8 mouse cellular contexts compared by ENCODE assay signal in genomic region chr5:65435806-65436561, GRCm38 (mm10). TPM values are rescaled to one million over a fixed set of nuclear protein-coding genes. Genes with fewer than 3 reads are reported as not detected.
DNase-seq lines count a peak whose midpoint lies in the region; ATAC-seq and TF ChIP-seq lines count a peak whose summit lies in the region.

Gene Ugdh, minus strand, starts transcription at chr5:65435949.

- 1% methylated on average over 51 of the region's 51 CpGs for WGBS in bone marrow, adult 2 months
- WGBS in embryonic facial prominence, embryonic 15.5 days, result under 1% methylated on average over 51 of the region's 51 CpGs
- WGBS in kidney, embryonic 14.5 days, result under 1% methylated on average over 51 of the region's 51 CpGs
- WGBS in limb, embryonic 15.5 days, result under 1% methylated on average over 51 of the region's 51 CpGs

- H3K9me3 ChIP-seq in embryonic facial prominence, embryonic 15.5 days (replicated peaks), result no peaks in the 10 kb centered on the region
- no peaks in the 10 kb centered on the region for H3K9me3 ChIP-seq in kidney, embryonic 14.5 days (ENCODE audit: control insufficient read depth, low read length)
- H3K9me3 ChIP-seq in limb, embryonic 15.5 days, result no peaks in the 10 kb centered on the region

- peak; percentile 96 for ATAC-seq in embryonic facial prominence, embryonic 15.5 days (ENCODE audit: insufficient number of reproducible peaks, low FRiP score, low TSS enrichment, low read depth)
- ATAC-seq in kidney, embryonic 14.5 days (ENCODE audit: low FRiP score, low TSS enrichment), result peak; percentile 98
- ATAC-seq in limb, embryonic 15.5 days (ENCODE audit: insufficient number of reproducible peaks, low FRiP score, low TSS enrichment, low read depth), result peak; percentile 97

- H3K4me2 ChIP-seq in embryonic facial prominence, embryonic 15.5 days (replicated peaks), result peak within 1 kb of the TSS; percentile 86
- peak within 1 kb of the TSS; percentile 75 for H3K4me2 ChIP-seq in kidney, embryonic 14.5 days (replicated peaks; ENCODE audit: low read depth, low read length)
- H3K4me2 ChIP-seq in limb, embryonic 15.5 days, result peak within 1 kb of the TSS; percentile 75

- H3K4me3 ChIP-seq in bone marrow, adult 2 months (replicated peaks; ENCODE audit: control insufficient read depth, low read depth, low read length), result peak within 1 kb of the TSS; percentile 91
- H3K4me3 ChIP-seq in embryonic facial prominence, embryonic 15.5 days (replicated peaks), result peak within 1 kb of the TSS; percentile 83
- peak within 1 kb of the TSS; percentile 77 for H3K4me3 ChIP-seq in kidney, embryonic 14.5 days (ENCODE audit: low read length)
- peak within 1 kb of the TSS; percentile 81 for H3K4me3 ChIP-seq in limb, embryonic 15.5 days

- no peaks in the 10 kb centered on the region for H3K4me1 ChIP-seq in bone marrow, adult 2 months (ENCODE audit: control insufficient read depth, insufficient read depth, low read length)
- peaks cover 15% of the 10 kb centered on the region for H3K4me1 ChIP-seq in embryonic facial prominence, embryonic 15.5 days
- H3K4me1 ChIP-seq in kidney, embryonic 14.5 days (ENCODE audit: control insufficient read depth, insufficient read depth, low read length), result peaks cover 8% of the 10 kb centered on the region; the same call in 1 of the 2 replicates
- peaks cover 16% of the 10 kb centered on the region; the same call in 1 of the 2 replicates for H3K4me1 ChIP-seq in limb, embryonic 15.5 days

- DNase-seq in 416B (ENCODE audit: low read depth), result peak; percentile 97
- peak; percentile 97 to 98 for DNase-seq in heart, adult 9 months (ENCODE audit: low spot score in 2 of 2)
- DNase-seq in monocyte, adult 2 months (ENCODE audit: low read depth in 1 of 2, low spot score in 2 of 2), result peak; percentile 78 to 90
- peak; percentile 96 to 97 for DNase-seq in spleen, postnatal 36 days (ENCODE audit: low spot score in 2 of 2)

- H3K27me3 ChIP-seq in embryonic facial prominence, embryonic 15.5 days, result no peaks in the 10 kb centered on the region
- no peaks in the 10 kb centered on the region for H3K27me3 ChIP-seq in kidney, embryonic 14.5 days (ENCODE audit: control insufficient read depth, insufficient read depth, low read length)
- no peaks in the 10 kb centered on the region for H3K27me3 ChIP-seq in limb, embryonic 15.5 days

- peak within 1 kb of the TSS; percentile 63 for H3K9ac ChIP-seq in embryonic facial prominence, embryonic 15.5 days
- peak within 1 kb of the TSS; percentile 70 for H3K9ac ChIP-seq in kidney, embryonic 14.5 days (ENCODE audit: low read depth, low read length)
- H3K9ac ChIP-seq in limb, embryonic 15.5 days, result peak within 1 kb of the TSS; percentile 78

- TF ChIP-seq CTCF in bone marrow, adult 2 months (IDR thresholded peaks at IDR 0.05; ENCODE audit: control insufficient read depth, insufficient read depth, low read length), result no peak; the same call in 1 of the 2 replicates

- TF ChIP-seq POLR2A in bone marrow, adult 2 months (IDR thresholded peaks at IDR 0.05; ENCODE audit: borderline replicate concordance, control insufficient read depth, low read depth, low read length), result peak; percentile 92; the same call in 1 of the 2 replicates

- H3K27ac ChIP-seq in bone marrow, adult 2 months (ENCODE audit: control insufficient read depth, insufficient read depth, low read depth, low read length, poor library complexity), result peak within 1 kb of the TSS; percentile 74
- peak within 1 kb of the TSS; percentile 97 for H3K27ac ChIP-seq in embryonic facial prominence, embryonic 15.5 days (replicated peaks)
- H3K27ac ChIP-seq in kidney, embryonic 14.5 days (ENCODE audit: low read depth, low read length), result peak within 1 kb of the TSS; percentile 91
- H3K27ac ChIP-seq in limb, embryonic 15.5 days, result peak within 1 kb of the TSS; percentile 98

- H3K36me3 ChIP-seq in embryonic facial prominence, embryonic 15.5 days, result no peaks in the 10 kb centered on the region
- H3K36me3 ChIP-seq in kidney, embryonic 14.5 days (ENCODE audit: control insufficient read depth, insufficient read depth, low read length), result no peaks in the 10 kb centered on the region
- no peaks in the 10 kb centered on the region for H3K36me3 ChIP-seq in limb, embryonic 15.5 days

RNA-seq across cellular contexts. Expression of gene Ugdh, which starts in this region (rescaled TPM):
- polyA plus RNA-seq in bone marrow, adult 2 months (2011; ENCODE audit: insufficient read depth, insufficient read length, low replicate concordance, missing spikeins), result 7.7 and 14.3 TPM in 2 replicates
- 117 and 125 TPM in 2 replicates for polyA plus RNA-seq in embryonic facial prominence, embryonic 15.5 days (2015; fragmentation: Nextera tagmentation; extraction: Ambion mirVana)
- 56.2 and 68.9 TPM in 2 replicates for polyA plus RNA-seq in kidney, embryonic 14.5 days (2014; fragmentation: Nextera tagmentation; extraction: Ambion mirVana)
- polyA plus RNA-seq in limb, embryonic 15.5 days (2015; fragmentation: Nextera tagmentation; extraction: Ambion mirVana), result 125 and 126 TPM in 2 replicates

Comparison
In these comparisons a context has a peak if more than half of its experiments do, and no peak if none do; other contexts are left out.
1. Peak in every context shown above with its lines: DNase-seq, ATAC-seq, H3K4me3 ChIP-seq and H3K27ac ChIP-seq.